Mouse (Mus musculus) spleen, postnatal 36 days (tissue): ENCODE measurements around the gene Slirp.
"Not testable (repeated sequence)": the region's sequence is repeated elsewhere in the genome, so short reads cannot be mapped to it uniquely, and the experiment has no call there.

Experiments
- DNase-seq, 2 experiments: peaks; one replicate each; pipeline ENCODE4 v3.0.0; 2022; ENCODE audit warnings: low spot score in 2 of 2, mixed read lengths in 1 of 2

Gene Slirp

GRCm38 (mm10) chr12:87428885-87429284 is 14.8 kb upstream of the Slirp start:
- no peak for DNase-seq

- no peak for DNase-seq
These were observed 1.2 kb upstream of the Slirp start for GRCm38 (mm10) chr12:87442177-87443114.

DNA sequence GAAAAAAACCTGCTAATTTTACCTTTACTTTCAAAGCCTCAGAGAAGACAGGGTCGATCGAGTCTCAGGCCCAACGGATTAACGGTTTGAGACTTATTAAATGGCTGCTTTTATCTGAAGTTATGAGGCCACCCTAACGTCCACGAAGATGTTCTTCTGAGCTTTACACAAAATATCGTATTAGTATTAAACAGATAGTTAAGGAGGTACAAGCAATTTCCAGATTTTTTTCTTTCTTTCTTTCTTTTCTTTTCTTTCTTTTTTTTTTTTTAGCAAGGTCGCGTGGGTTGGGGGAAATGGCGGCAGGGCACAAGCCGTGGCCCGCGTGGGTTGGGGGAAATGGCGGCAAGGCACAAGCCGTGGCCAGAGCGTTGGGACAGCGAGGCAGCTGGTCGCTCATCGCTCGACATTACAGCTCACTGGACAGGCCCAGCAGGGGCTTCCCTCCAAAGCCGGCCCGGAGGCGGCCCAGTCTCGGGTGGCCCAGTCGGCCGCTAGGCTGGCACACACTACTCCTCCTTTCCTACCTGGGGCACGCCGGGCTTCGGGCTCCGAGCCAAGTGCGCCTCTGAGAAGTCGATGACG is 489 bp upstream of the Slirp start:
- no peak for DNase-seq

- DNase-seq, result no peak
These were observed 515 bp downstream of the Slirp start for GRCm38 (mm10) chr12:87444211-87444610.

- no peak for DNase-seq
These were observed 5.8 kb downstream of the Slirp start for GRCm38 (mm10) chr12:87449456-87449855.

DNA sequence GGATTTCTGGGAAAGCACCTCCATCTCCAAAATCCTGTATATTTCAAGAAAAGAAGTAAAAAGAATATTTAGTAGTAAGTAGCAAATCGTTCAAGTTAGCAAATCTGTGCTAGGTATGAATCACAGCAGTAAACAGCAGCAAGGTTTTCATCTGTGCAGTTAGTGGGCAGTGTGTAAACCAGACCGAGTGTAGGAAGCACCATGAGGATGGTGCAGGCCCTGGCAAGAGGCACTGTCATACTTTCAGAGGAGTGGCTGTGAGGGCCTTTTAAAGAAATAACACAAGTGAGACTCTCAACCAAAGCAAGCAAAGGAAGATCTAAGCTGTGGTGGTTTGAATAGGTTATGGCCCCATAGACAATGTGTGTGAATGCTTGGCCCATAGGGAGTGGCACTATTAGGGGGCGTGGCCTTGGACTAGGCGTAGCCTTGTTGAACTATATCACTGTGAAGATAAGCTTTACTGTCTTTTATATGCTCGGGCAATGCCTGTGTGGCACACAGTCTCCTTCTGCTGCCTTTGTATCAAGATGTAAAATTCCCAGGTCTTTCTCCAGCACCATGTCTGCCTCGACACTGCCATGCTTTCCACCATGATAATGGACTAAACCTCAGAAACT is 21.1 kb downstream of the Slirp start:
- DNase-seq, result no peak

- no peak for DNase-seq
These were observed 26.8 kb downstream of the Slirp start for GRCm38 (mm10) chr12:87470263-87471136.

- DNase-seq, result no peak
These were observed 27.8 kb downstream of the Slirp start for GRCm38 (mm10) chr12:87471421-87471963.

- peak; percentile 93 to 95 for DNase-seq
These were observed 28.5 kb downstream of the Slirp start, which contains the start of gene Snw1 for GRCm38 (mm10) chr12:87471964-87472786. Snw1 (minus strand) TSS chr12:87472274.

DNA sequence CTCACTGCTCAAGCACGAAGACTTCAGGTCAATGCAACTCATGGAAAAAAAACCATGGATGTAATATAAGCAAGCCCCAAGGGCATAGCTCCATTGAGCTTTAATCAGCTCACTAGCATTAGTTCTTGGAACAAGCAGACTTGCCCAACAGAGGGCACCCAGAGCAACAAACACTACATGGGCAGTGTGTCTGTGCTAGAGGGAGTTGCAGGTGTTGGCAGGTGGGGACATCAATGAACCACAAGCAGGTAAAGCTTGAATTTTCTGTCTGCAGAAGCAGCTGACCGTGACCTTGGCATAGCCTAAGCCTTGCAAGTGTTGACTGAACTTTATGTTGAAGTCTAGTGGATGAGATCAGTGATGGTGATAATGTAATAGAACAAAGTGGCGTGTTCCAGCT is 31.1 kb downstream of the Slirp start:
- no peak for DNase-seq

DNA sequence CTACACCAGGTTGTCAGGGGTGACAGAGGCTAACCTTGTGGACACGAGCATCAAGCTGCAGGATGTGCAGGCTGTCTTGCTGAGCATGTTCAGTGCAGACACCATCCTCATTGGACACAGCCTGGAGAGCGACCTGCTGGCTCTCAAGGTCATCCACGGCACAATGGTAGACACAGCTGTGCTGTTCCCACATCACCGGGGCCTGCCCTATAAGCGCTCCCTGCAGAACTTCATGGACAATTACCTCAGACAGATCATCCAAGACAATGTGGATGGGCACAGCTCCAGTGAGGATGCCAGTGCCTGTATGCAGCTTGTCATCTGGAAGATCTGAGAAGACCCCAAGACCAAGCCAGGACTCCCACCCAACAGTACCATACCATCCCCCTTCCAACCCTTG is 38.8 kb downstream of the Slirp start:
- DNase-seq, result not testable (repeated sequence)

GRCm38 (mm10) chr12:87488683-87489082 is 45.0 kb downstream of the Slirp start:
- not testable (repeated sequence) for DNase-seq

DNA sequence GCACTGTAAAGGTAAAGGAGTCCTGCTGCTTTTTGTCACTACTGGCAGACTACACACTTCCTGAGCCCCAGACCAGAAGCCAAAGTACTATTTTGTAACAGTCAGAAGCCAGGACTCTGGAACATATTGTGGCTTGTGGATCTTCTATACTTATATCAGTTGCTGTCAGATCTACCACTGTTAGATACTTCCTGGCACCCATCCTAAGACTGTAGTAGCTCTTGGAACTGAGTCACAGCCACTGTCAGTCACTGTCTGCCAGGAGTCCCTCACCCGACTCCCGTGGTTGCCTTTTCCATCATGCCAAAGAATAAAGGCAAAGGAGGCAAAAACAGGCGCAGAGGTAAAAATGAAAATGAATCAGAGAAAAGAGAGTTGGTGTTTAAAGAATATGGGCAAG is 50.7 kb downstream of the Slirp start, which contains the start of gene Gm5788:
Gm5788 (plus strand) TSS at position 301 of the 400 bp plus-strand sequence.
- not testable (repeated sequence) for DNase-seq
